In genomic region chr11:46054911-46055895, GRCm38 (mm10) we compare ENCODE assay signal across 8 mouse cellular contexts. TPM values are rescaled to one million over a fixed set of nuclear protein-coding genes. Genes with fewer than 3 reads are reported as not detected.
DNase-seq lines count a peak whose midpoint lies in the region; ATAC-seq and TF ChIP-seq lines count a peak whose summit lies in the region.

No protein-coding gene starts in this region.

- H3K79me3 ChIP-seq in C2C12 (ENCODE audit: low read depth): peaks cover 1% of the 10 kb centered on the region

- no peak for TF ChIP-seq CTCF in C2C12 (IDR thresholded peaks at IDR 0.05; ENCODE audit: control insufficient read depth, insufficient read depth, insufficient read length)

- peaks cover 36% of the 10 kb centered on the region for H3K79me2 ChIP-seq in C2C12 (ENCODE audit: control insufficient read depth, insufficient read depth)

- H3K4me3 ChIP-seq in C2C12 (ENCODE audit: insufficient read depth, poor library complexity, severe bottlenecking): peak overlapping the region; percentile 57
- H3K4me3 ChIP-seq in forebrain, embryonic 16.5 days (replicated peaks; ENCODE audit: low read length): peak overlapping the region; percentile 73
- H3K4me3 ChIP-seq in liver, embryonic 15.5 days (replicated peaks): peak overlapping the region; percentile 40; the same call in 1 of the 2 replicates

- no peak for ATAC-seq in CD4-positive, CD25-positive, alpha-beta regulatory T cell, adult 4 months
- peak; percentile 2 for ATAC-seq in forebrain, embryonic 16.5 days
- ATAC-seq in liver, embryonic 15.5 days (ENCODE audit: insufficient read depth): no peak
- ATAC-seq in inflammation-experienced regulatory T-cells, adult 6 months: no peak

- no peaks in the 10 kb centered on the region for H3K9me3 ChIP-seq in forebrain, embryonic 16.5 days (ENCODE audit: control insufficient read depth, low read length)
- no peaks in the 10 kb centered on the region for H3K9me3 ChIP-seq in liver, embryonic 15.5 days (replicated peaks)

- peak; percentile 12 for DNase-seq in CD4-positive, CD25-positive, alpha-beta regulatory T cell, adult 2 months (ENCODE audit: low read depth, low spot score)
- DNase-seq in thymus, postnatal 25 days: no peak
- no peak for DNase-seq in Muller cell, postnatal 12 days (ENCODE audit: inconsistent ontology term)

- H3K4me2 ChIP-seq in forebrain, embryonic 16.5 days (ENCODE audit: low read length): peak overlapping the region; percentile 64
- peak overlapping the region; percentile 51 for H3K4me2 ChIP-seq in liver, embryonic 15.5 days

- H3K9ac ChIP-seq in forebrain, embryonic 16.5 days (replicated peaks; ENCODE audit: low read depth, low read length): peak overlapping the region; percentile 98
- H3K9ac ChIP-seq in liver, embryonic 15.5 days: no peak overlapping the region

- no peaks in the 10 kb centered on the region for H3K36me3 ChIP-seq in C2C12 (ENCODE audit: control insufficient read depth, insufficient read depth)
- no peaks in the 10 kb centered on the region for H3K36me3 ChIP-seq in forebrain, embryonic 16.5 days (ENCODE audit: control insufficient read depth, insufficient read depth)
- no peaks in the 10 kb centered on the region for H3K36me3 ChIP-seq in liver, embryonic 15.5 days (replicated peaks)

- H3K27ac ChIP-seq in forebrain, embryonic 16.5 days (ENCODE audit: low read length): peak overlapping the region; percentile 81; the same call in 1 of the 2 replicates
- H3K27ac ChIP-seq in liver, embryonic 15.5 days (replicated peaks): no peak overlapping the region

- WGBS in forebrain, embryonic 16.5 days: 28% methylated on average over 13 of the region's 13 CpGs
- WGBS in liver, embryonic 15.5 days (ENCODE audit: insufficient replicate concordance): 27% methylated on average over 13 of the region's 13 CpGs

- H3ac ChIP-seq in C2C12 (ENCODE audit: control insufficient read depth, insufficient read length, low read depth): no peak overlapping the region

- peaks cover 18% of the 10 kb centered on the region for H3K4me1 ChIP-seq in forebrain, embryonic 16.5 days (replicated peaks; ENCODE audit: control insufficient read depth, insufficient read depth, low read length)
- H3K4me1 ChIP-seq in liver, embryonic 15.5 days (replicated peaks): peaks cover 7% of the 10 kb centered on the region; the same call in 1 of the 2 replicates

- no peaks in the 10 kb centered on the region for H3K27me3 ChIP-seq in C2C12 (ENCODE audit: control insufficient read depth, insufficient read depth, insufficient read length)
- H3K27me3 ChIP-seq in forebrain, embryonic 16.5 days (replicated peaks; ENCODE audit: control insufficient read depth, insufficient read depth, low read length): no peaks in the 10 kb centered on the region
- H3K27me3 ChIP-seq in liver, embryonic 15.5 days: peaks cover 80% of the 10 kb centered on the region

TF ChIP-seq in C2C12, 6 proteins besides CTCF, POLR2A, EP300 and RAD21:
- TF ChIP-seq CEBPB (IDR thresholded peaks at IDR 0.05; ENCODE audit: low read depth) (no peak), MAX (IDR thresholded peaks at IDR 0.05) (no peak), MYOD1 (IDR thresholded peaks at IDR 0.05; ENCODE audit: control insufficient read depth, insufficient read length, low read depth) (no peak), FOSL1 (IDR thresholded peaks at IDR 0.05; ENCODE audit: insufficient read depth, low read length, poor library complexity, severe bottlenecking) (no peak), USF1 (IDR thresholded peaks at IDR 0.05; ENCODE audit: low read depth) (no peak), MYOG (IDR thresholded peaks at IDR 0.05; ENCODE audit: control insufficient read depth, extremely low read depth, insufficient read length) (no peak)

RNA-seq across cellular contexts. Expression of gene Adam19, which starts 0.6 kb away (rescaled TPM):
- 10 to 100 TPM; 60.6 to 85.0 TPM for polyA plus RNA-seq in CD4-positive, CD25-positive, alpha-beta regulatory T cell, adult 4 months (2017; shearing (Covaris generic))
- polyA plus RNA-seq in C2C12 (2012; fragmentation: generic; extraction: Trizol): 14.0 TPM
- 9.7 and 10.8 TPM in 2 replicates for polyA plus RNA-seq in forebrain, embryonic 16.5 days (2015; fragmentation: Nextera tagmentation; extraction: Ambion mirVana)
- polyA plus RNA-seq in liver, embryonic 15.5 days (2015; fragmentation: Nextera tagmentation; extraction: Ambion mirVana): 0.93 and 0.98 TPM in 2 replicates
- polyA plus RNA-seq in inflammation-experienced regulatory T-cells, adult 6 months (2017; shearing (Covaris generic)): 100 to 1,000 TPM in 2 of 3 experiments, 10 to 100 TPM in 1; 70.9 to 111 (median 101) TPM

RNA-seq across cellular contexts. Expression of gene Gm12166, which starts 3.1 kb away (rescaled TPM):
- 10 to 100 TPM; 14.3 to 43.4 TPM for polyA plus RNA-seq in CD4-positive, CD25-positive, alpha-beta regulatory T cell, adult 4 months (2017; shearing (Covaris generic))
- 4.0 TPM for polyA plus RNA-seq in C2C12 (2012; fragmentation: generic; extraction: Trizol)
- 4.1 and 5.0 TPM in 2 replicates for polyA plus RNA-seq in forebrain, embryonic 16.5 days (2015; fragmentation: Nextera tagmentation; extraction: Ambion mirVana)
- 3.4 TPM in 2 replicates for polyA plus RNA-seq in liver, embryonic 15.5 days (2015; fragmentation: Nextera tagmentation; extraction: Ambion mirVana)
- 10 to 100 TPM; 15.5 to 45.9 (median 21.9) TPM for polyA plus RNA-seq in inflammation-experienced regulatory T-cells, adult 6 months (2017; shearing (Covaris generic))
